Mouse (Mus musculus): ENCODE results near the gene Fat1.

GRCm38 (mm10) chr8:44998275-44998674 is 63.0 kb downstream of the Fat1 start:
- no peak for TF ChIP-seq CTCF (IDR thresholded peaks at IDR 0.05; ENCODE audit: low read depth, low read length)
- no peak for TF ChIP-seq GATA1 (IDR thresholded peaks at IDR 0.05; ENCODE audit: borderline replicate concordance, low read length)
- no peak for TF ChIP-seq POLR2AphosphoS5 (IDR thresholded peaks at IDR 0.05; ENCODE audit: insufficient replicate concordance, low read depth, low read length)
- TF ChIP-seq GATA2 (IDR thresholded peaks at IDR 0.05; ENCODE audit: borderline replicate concordance, low read depth, low read length) = no peak
- TF ChIP-seq TAL1 (conservative IDR thresholded peaks at IDR 0.05; ENCODE audit: low read depth, low read length) = no peak
